Mouse (Mus musculus) MEL (cell line): ENCODE data around the gene Fdxacb1. TPM values are rescaled to one million over a fixed set of nuclear protein-coding genes. Genes with fewer than 3 reads are reported as not detected.

ENCODE experiments used
- DNase-seq: peaks from one replicate; pipeline ENCODE4 v3.0.0; 2011; ENCODE audit warnings: low read depth, low spot score
- H3K27ac ChIP-seq: 2 replicates; pipeline ENCODE4 v1.5.1; 2012; ENCODE audit warnings: low read depth, mild to moderate bottlenecking, control low read depth, low read length, moderate library complexity; ENCODE audit not compliant: control insufficient read depth
- H3K27me3 ChIP-seq, 2 experiments: fragments of 150-350 bp in 1 of 2; sonication (generic) in 1 of 2; 2 replicates each; pipeline ENCODE4 v1.6.1; 2012; ENCODE audit warnings: low read length in 2 of 2, mild to moderate bottlenecking in 2 of 2, improper control_type of control experiment in 1 of 2, moderate library complexity in 1 of 2; ENCODE audit not compliant: insufficient read depth in 2 of 2, control insufficient read depth in 1 of 2
- H3K36me3 ChIP-seq, 2 experiments: 2 replicates each; pipeline ENCODE4 v1.6.1; 2012 to 2014; ENCODE audit warnings: low read length in 2 of 2, improper control_type of control experiment in 1 of 2, inconsistent platforms in 1 of 2, mild to moderate bottlenecking in 1 of 2; ENCODE audit not compliant: insufficient read depth in 2 of 2, control insufficient read depth in 1 of 2
- H3K4me1 ChIP-seq, 2 experiments: fragments of 150-350 bp in 1 of 2; sonication (generic) in 1 of 2; 2 replicates each; pipeline ENCODE4 v1.6.1; 2012; ENCODE audit warnings: low read length in 2 of 2, improper control_type of control experiment in 1 of 2, mild to moderate bottlenecking in 1 of 2; ENCODE audit not compliant: insufficient read depth in 2 of 2, control insufficient read depth in 1 of 2
- H3K4me3 ChIP-seq, 2 experiments: fragments of 150-350 bp in 1 of 2; sonication (generic) in 1 of 2; 2 replicates each; pipeline ENCODE4 v1.5.1; 2012; ENCODE audit warnings: low read depth in 2 of 2, low read length in 2 of 2, mild to moderate bottlenecking in 2 of 2, moderate library complexity in 2 of 2, control low read depth in 1 of 2, improper control_type of control experiment in 1 of 2; ENCODE audit not compliant: control insufficient read depth in 1 of 2, insufficient read depth in 1 of 2
- H3K79me2 ChIP-seq: 2 replicates; pipeline ENCODE4 v1.6.1; 2012; ENCODE audit warnings: mild to moderate bottlenecking, low read length, moderate library complexity; ENCODE audit not compliant: control insufficient read depth, poor library complexity, insufficient read depth
- H3K9ac ChIP-seq: 2 replicates; pipeline ENCODE4 v1.6.1; 2012; ENCODE audit warnings: low read depth, mild to moderate bottlenecking, control low read depth, low read length, moderate library complexity; ENCODE audit not compliant: control insufficient read depth, poor library complexity, severe bottlenecking
- H3K9me3 ChIP-seq: fragments of 150-350 bp; sonication (generic); replicated peaks from 2 replicates; pipeline ENCODE4 v1.6.1; 2012; ENCODE audit warnings: mild to moderate bottlenecking, low read length, improper control_type of control experiment, moderate library complexity; ENCODE audit not compliant: insufficient read depth
- BHLHE40 ChIP-seq: IDR thresholded peaks from 2 replicates; pipeline ENCODE4 v1.6.1; 2012; ENCODE audit warnings: low read depth, mild to moderate bottlenecking, inconsistent platforms, low read length, improper control_type of control experiment, borderline replicate concordance
- E2F4 ChIP-seq: IDR thresholded peaks from 2 replicates; pipeline ENCODE4 v1.6.1; 2011; ENCODE audit warnings: low read depth, low read length, improper control_type of control experiment, borderline replicate concordance
- ETS1 ChIP-seq: IDR thresholded peaks from 2 replicates; pipeline ENCODE4 v1.6.1; 2012; ENCODE audit warnings: low read depth, mild to moderate bottlenecking, inconsistent platforms, low read length, improper control_type of control experiment, moderate library complexity
- GABPA ChIP-seq: IDR thresholded peaks from 2 replicates; pipeline ENCODE4 v1.6.1; 2012; ENCODE audit warnings: low read depth, mild to moderate bottlenecking, inconsistent platforms, low read length, improper control_type of control experiment, moderate library complexity
- KAT2A ChIP-seq: conservative IDR thresholded peaks from 2 replicates; pipeline ENCODE4 v1.6.1; 2012; ENCODE audit warnings: low read depth, low read length, improper control_type of control experiment, inconsistent platforms
- SMC3 ChIP-seq: IDR thresholded peaks from 2 replicates; pipeline ENCODE4 v1.6.1; 2011; ENCODE audit warnings: low read depth, low read length, improper control_type of control experiment
- TCF12 ChIP-seq: IDR thresholded peaks from 2 replicates; pipeline ENCODE4 v1.6.1; 2014; ENCODE audit warnings: low read depth, mild to moderate bottlenecking, inconsistent platforms, low read length, improper control_type of control experiment, moderate library complexity
- ZKSCAN1 ChIP-seq: IDR thresholded peaks from 2 replicates; pipeline ENCODE4 v1.6.1; 2012; ENCODE audit warnings: low read depth, mild to moderate bottlenecking, inconsistent platforms, low read length, improper control_type of control experiment, moderate library complexity
- ZMIZ1 ChIP-seq: IDR thresholded peaks from 2 replicates; pipeline ENCODE4 v1.6.1; 2012; ENCODE audit warnings: low read depth, mild to moderate bottlenecking, inconsistent platforms, low read length, improper control_type of control experiment, moderate library complexity
- ZNF384 ChIP-seq: IDR thresholded peaks from 2 replicates; pipeline ENCODE4 v1.6.1; 2012; ENCODE audit warnings: low read depth, mild to moderate bottlenecking, inconsistent platforms, low read length, improper control_type of control experiment
- polyA plus RNA-seq, 2 experiments: library from polyadenylated mRNA; stranded (reverse) in 1 of 2; unstranded in 1 of 2; fragments of >175 nt in 1 of 2; fragments of >200 nt in 1 of 2; gene quantifications; 2 replicates each; pipeline versions ENCODE4 v1.2.1 to v1.2.4; 2012; ENCODE audit warnings: low replicate concordance in 2 of 2, low read depth in 1 of 2; ENCODE audit not compliant: insufficient read length in 2 of 2, insufficient read depth in 1 of 2, missing spikeins in 1 of 2
- total RNA-seq: library from RNA; depleted of rRNA; stranded (reverse); fragments of 300-350 nt; gene quantifications from 2 replicates; pipeline ENCODE4 v1.2.3, GENCODE M21; 2012

Gene Fdxacb1
- total and polyA plus RNA-seq, 3 experiments: 6.5 to 9.7 TPM; not detected in 1

DNA sequence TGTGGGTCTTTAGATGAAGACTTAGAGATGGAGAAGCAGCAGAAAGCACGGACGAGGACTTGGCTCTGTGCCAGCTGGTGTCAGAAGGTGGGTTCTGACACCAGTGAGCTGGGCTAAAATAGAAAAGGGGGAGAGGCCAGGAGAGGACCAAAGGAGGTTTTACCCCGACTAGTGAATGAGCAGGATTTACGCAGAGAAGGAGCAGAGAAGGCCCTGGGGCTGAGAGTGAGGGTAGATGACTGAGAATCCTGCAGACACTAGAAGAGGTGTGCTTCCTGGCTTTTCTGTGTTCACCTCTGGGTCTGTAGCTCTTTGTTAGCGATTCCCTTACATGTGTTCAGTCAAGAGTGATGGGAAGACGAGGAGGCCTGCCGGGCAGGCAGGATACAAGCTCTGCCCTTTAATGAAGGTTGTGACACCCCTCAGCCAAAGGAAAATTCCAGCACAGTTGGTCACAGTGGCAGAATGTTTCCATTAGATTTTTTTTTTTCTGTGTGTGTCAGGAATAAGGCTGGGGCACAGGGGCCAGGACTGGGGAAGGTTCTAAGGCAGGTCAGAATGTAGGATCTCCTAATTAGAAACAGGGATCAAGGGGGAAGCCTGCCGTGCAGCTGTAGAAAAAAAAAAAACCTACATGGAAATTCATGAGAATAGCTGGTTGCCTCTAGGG lies 42.0 kb upstream of the Fdxacb1 start:
- TF ChIP-seq BHLHE40: no peak
- TF ChIP-seq, all 39 proteins: peak for 0
- Histone ChIP-seq H3K9ac (no peak overlapping the region), H3K9me3 (no peaks in the 10 kb centered on the region), H3K4me1 (0 out of 4 replicates have a peak, but pooled peaks cover 0 to 2% of the 10 kb centered on the region in 2 experiments), H3K36me3 (no peaks in the 10 kb centered on the region), H3K4me3 (no peak overlapping the region), H3K27me3 (peaks cover 0 to 7% of the 10 kb centered on the region in 2 experiments; a peak in 3 of 4 replicates), H3K79me2 (no peaks in the 10 kb centered on the region), H3K27ac (no peak overlapping the region)
- DNase-seq: no peak

DNA sequence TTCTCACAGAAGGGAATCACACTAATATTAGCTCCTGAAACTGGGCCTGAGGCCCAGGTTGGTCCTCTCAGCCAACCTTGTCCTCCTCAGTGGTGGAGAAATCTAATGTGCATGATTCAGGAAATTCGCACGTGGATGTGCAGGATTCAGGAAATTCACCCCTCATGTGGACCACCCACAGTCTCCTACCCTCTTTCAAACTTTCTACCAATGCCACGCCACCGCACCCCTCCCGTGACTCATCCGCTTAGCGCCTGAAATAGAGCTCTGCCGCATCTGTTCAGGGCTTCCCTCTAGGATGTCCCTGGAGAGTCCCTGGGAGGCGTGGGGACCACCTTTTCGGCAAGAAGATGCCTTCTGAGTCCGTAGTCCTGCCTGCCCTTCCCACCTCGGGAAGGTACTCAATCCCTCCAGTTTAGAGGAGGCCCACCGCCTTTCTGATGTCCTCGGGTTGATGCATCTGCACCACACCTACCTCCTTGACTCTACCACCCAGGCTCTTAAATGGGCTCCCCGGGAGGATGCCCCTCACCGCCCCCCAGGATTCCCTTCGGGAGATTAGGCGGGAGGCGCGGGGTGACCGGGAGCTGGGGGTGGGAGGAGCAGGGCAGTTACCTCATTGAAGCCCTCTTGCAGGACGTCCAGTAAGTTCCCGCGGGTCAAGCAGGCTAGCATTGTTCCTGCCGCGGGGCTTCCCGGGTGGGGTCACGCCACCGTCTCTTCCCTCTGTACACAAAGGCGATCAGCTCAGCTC lies 40.7 kb upstream of the Fdxacb1 start:
- no peak for DNase-seq
- Histone ChIP-seq H3K9ac (no peak overlapping the region), H3K27me3 (peaks cover 0 to 10% of the 10 kb centered on the region in 2 experiments; a peak in 3 of 4 replicates), H3K4me1 (0 out of 4 replicates have a peak, but pooled peaks cover 0 to 2% of the 10 kb centered on the region in 2 experiments), H3K4me3 (no peak overlapping the region), H3K79me2 (no peaks in the 10 kb centered on the region), H3K27ac (no peak overlapping the region), H3K9me3 (no peaks in the 10 kb centered on the region), H3K36me3 (no peaks in the 10 kb centered on the region)
- no peak for TF ChIP-seq TCF12
- TF ChIP-seq ZKSCAN1: no peak
- TF ChIP-seq GABPA: no peak
- no peak for TF ChIP-seq E2F4
- TF ChIP-seq ZMIZ1: no peak
- no peak for TF ChIP-seq KAT2A
- no peak for TF ChIP-seq ETS1
- no peak for TF ChIP-seq ZNF384

DNA sequence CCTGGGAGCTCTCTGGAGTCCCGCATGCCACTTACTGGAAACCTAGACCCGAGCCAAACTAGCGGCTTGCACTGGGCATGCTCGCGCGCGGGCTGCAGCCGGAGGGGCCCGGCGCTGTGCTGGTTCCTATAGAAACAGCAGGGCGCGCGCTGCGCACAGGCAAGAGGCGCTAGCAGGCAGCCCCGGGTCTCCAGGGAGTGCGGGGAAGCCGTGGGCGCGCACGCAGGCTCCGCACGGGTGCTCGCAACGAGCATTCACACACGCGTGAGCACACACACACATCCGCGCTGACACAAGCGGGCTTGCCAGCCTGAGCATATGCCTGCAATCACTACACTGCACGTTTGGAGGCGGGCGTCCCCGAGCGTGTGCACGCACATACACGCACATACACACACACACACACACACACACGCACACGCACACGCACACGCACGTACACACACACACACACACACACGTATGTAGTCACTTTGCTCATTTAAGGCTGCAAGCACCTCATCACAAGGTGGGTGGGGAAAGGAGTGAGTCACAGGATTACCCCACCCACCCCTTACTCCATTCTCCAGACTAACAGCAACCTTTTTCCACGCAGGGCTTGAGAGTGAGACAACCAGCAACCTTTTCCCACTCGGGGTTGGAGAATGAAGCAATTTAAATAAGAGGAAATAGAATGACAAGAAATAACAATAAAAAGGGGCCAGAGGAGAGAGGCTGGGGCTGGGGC lies 39.9 kb upstream of the Fdxacb1 start:
- Histone ChIP-seq H3K4me3 (no peak overlapping the region), H3K9me3 (no peaks in the 10 kb centered on the region), H3K9ac (no peak overlapping the region), H3K27ac (no peak overlapping the region), H3K4me1 (0 out of 4 replicates have a peak, but pooled peaks cover 0 to 1% of the 10 kb centered on the region in 2 experiments), H3K36me3 (no peaks in the 10 kb centered on the region), H3K27me3 (peaks cover 0 to 7% of the 10 kb centered on the region in 2 experiments; a peak in 3 of 4 replicates), H3K79me2 (no peaks in the 10 kb centered on the region)
- no peak for DNase-seq
- TF ChIP-seq SMC3: no peak
